Mouse (Mus musculus) midbrain, embryonic 13.5 days (tissue): ENCODE measurements around the gene Pnpla1. TPM values are rescaled to one million over a fixed set of nuclear protein-coding genes. Genes with fewer than 3 reads are reported as not detected.
A peak's percentile ranks its signal among the peaks of the same experiment; 100 is the strongest.

Source experiments
- ATAC-seq: fragments of 200-750 bp; cut with Nextera tagmentation; 2 replicates; pipeline ENCODE4 v1.8.0; 2017; ENCODE audit warnings: mild to moderate bottlenecking, moderate TSS enrichment, moderate library complexity
- H3K27ac ChIP-seq: fragments of 300-500 bp; sonication (generic); 2 replicates; pipeline ENCODE4 v1.5.1; 2015; ENCODE audit warnings: inconsistent platforms, mild to moderate bottlenecking, moderate library complexity
- H3K27me3 ChIP-seq: fragments of 300-500 bp; sonication (generic); 2 replicates; pipeline ENCODE4 v1.6.1; 2015; ENCODE audit warnings: mild to moderate bottlenecking, inconsistent platforms
- H3K36me3 ChIP-seq: fragments of 300-500 bp; sonication (generic); 2 replicates; pipeline ENCODE4 v1.6.1; 2015; ENCODE audit warnings: mild to moderate bottlenecking, inconsistent platforms
- H3K4me1 ChIP-seq: fragments of 300-500 bp; sonication (generic); replicated peaks from 2 replicates; pipeline ENCODE4 v1.6.1; 2015; ENCODE audit warnings: inconsistent platforms
- H3K4me2 ChIP-seq: fragments of 300-500 bp; sonication (generic); replicated peaks from 2 replicates; pipeline ENCODE4 v1.6.1; 2015; ENCODE audit warnings: moderate library complexity, mild to moderate bottlenecking, inconsistent platforms
- H3K4me3 ChIP-seq: fragments of 300-500 bp; sonication (generic); replicated peaks from 2 replicates; pipeline ENCODE4 v1.5.1; 2015; ENCODE audit warnings: mild to moderate bottlenecking, inconsistent platforms
- H3K9ac ChIP-seq: fragments of 300-500 bp; sonication (generic); replicated peaks from 2 replicates; pipeline ENCODE4 v1.6.1; 2015; ENCODE audit warnings: mild to moderate bottlenecking, inconsistent platforms
- H3K9me3 ChIP-seq: fragments of 300-500 bp; sonication (generic); 2 replicates; pipeline ENCODE4 v1.6.1; 2016; ENCODE audit warnings: mild to moderate bottlenecking, inconsistent platforms
- WGBS: fragments of 180-500 bp; shearing (Covaris S2); methylation state at CpG from one replicate; pipeline ENCODE4 v1.1.7; 2015; 5-methylcytosine and 5-hydroxymethylcytosine counted together
- polyA plus RNA-seq: library from polyadenylated mRNA; unstranded; fragments of >200 nt; fragmentation: Nextera tagmentation; extraction: Ambion mirVana; gene quantifications from 2 replicates; pipeline ENCODE4 v1.2.1, GENCODE M21; 2015

The Pnpla1 gene
- polyA plus RNA-seq, 1 experiment from 2014 or later, result not detected

DNA sequence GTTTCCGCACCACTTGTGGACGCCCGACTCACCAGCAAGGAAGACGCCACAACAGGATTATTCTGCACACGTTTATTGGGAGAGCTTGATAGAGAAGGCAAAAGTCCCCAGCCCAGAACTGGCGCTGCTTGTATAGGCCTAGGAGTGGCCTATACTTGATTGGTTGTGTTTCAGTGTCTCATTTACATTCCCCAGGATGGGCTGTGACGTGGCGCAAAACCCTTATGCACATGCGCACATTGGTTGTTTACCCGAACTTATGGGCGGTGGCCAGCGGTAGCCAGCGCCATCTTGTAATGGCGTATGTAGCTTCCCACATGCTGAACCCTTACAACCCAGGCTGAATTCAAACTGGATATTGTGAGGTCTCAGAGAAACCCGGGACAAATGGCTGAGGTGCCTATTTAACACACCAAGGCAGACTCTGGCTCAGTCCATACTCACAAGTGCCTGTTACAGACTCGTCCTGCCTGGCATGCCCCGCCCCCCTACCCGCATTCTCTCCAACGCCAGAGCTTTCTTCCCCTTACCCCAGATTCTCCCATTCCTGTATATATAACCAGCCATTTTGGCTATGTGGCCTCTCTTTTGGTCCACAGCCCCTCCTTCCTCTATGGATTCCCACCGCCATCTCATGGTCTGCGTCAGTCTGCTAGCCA is 37.1 kb downstream of the Pnpla1 start:
- H3K9ac ChIP-seq, result no peak overlapping the region
- H3K27me3 ChIP-seq, result no peaks in the 10 kb centered on the region
- H3K4me1 ChIP-seq, result peaks cover 11% of the 10 kb centered on the region; the same call in 1 of the 2 replicates
- ATAC-seq, result no peak
- WGBS, result 94% methylated on average over 21 of the region's 21 CpGs
- H3K27ac ChIP-seq, result no peak overlapping the region
- H3K4me2 ChIP-seq, result no peak overlapping the region
- 0 out of 2 replicates have a peak, but pooled peaks cover under 1% of the 10 kb centered on the region for H3K9me3 ChIP-seq
- no peaks in the 10 kb centered on the region for H3K36me3 ChIP-seq
- H3K4me3 ChIP-seq, result no peak overlapping the region

DNA sequence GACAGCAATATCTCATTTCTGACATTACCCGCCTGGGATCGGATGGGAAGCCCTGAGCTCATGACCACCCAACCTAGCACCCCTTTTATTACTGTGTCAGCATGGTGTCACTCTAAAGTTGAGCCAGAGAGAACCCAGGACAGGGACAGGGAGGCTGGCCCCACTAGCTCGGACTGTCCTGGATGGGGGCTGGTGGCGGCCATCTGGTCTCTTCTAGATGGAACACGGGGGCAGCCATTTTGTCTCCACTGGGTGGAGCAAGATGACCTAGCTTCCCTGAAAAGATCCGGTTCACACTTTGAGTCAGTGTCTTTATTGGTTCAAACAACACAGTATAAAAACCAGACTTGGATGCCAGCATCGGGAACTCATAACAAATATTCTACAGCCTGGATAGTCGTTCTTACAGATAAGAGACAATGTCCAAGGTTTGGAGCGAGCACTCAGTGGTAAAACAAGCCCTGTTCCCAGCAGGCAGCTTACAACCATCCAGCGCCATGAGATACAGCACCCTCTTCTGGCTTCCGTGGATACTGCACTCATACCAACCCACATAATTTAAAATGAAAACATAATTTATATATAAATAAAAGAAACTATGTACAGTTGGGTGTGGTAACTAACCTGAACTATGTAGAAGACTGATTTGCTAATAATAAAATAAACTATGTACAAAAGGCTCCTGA is 38.0 kb downstream of the Pnpla1 start:
- Histone ChIP-seq H3K9ac (no peak overlapping the region), H3K4me1 (peaks cover 11% of the 10 kb centered on the region; the same call in 1 of the 2 replicates), H3K4me3 (no peak overlapping the region), H3K4me2 (no peak overlapping the region), H3K27me3 (no peaks in the 10 kb centered on the region), H3K36me3 (no peaks in the 10 kb centered on the region), H3K9me3 (no peaks in the 10 kb centered on the region), H3K27ac (no peak overlapping the region)
- no peak for ATAC-seq
- 93% methylated on average over 11 of the region's 11 CpGs for WGBS

DNA sequence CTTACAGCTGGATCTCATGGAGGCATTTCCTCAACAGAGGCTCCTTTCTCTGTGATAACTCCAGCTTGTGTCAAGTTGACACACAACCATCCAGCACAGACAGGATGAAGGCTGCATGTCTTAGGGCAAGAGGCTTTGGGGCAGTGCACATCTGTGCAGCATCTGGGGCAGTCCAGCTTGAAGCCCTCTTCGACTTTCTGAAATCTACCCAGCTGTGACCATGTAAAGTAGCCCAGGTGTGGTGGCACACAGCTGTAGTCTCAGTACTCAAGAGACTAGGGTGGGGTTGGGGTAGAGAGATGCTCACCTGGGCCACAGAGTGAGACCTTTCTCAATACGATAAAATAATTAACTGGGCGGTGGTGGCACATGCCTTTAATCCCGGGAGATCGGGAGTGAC is 39.6 kb downstream of the Pnpla1 start:
- no peak for ATAC-seq
- H3K36me3 ChIP-seq, result no peaks in the 10 kb centered on the region
- WGBS, result 86% methylated on average over 5 of the region's 5 CpGs
- peaks cover 11% of the 10 kb centered on the region; the same call in 1 of the 2 replicates for H3K4me1 ChIP-seq
- no peak overlapping the region for H3K9ac ChIP-seq
- H3K9me3 ChIP-seq, result no peaks in the 10 kb centered on the region
- no peak overlapping the region for H3K4me2 ChIP-seq
- no peak overlapping the region for H3K4me3 ChIP-seq
- no peak overlapping the region for H3K27ac ChIP-seq
- no peaks in the 10 kb centered on the region for H3K27me3 ChIP-seq

DNA sequence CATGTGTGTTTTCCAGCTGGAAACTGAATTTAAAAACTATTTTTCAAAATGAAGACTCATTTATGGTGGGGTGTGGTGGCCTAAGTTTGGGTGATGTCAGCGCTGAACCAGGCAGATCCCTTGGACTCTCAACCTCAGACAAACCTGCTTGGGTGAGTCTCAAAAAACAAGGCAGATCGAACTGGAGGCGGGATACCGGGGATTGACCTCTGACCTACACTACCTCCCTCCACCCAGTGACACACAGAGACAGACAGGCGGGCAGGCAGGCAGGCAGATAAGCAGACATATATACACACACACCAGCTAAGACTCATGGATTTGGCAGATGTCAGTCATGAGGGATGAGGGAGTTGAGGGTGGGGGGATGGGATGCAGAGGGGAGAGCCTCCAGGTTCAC is 40.0 kb downstream of the Pnpla1 start:
- no peak overlapping the region for H3K9ac ChIP-seq
- H3K4me1 ChIP-seq, result peaks cover 11% of the 10 kb centered on the region; the same call in 1 of the 2 replicates
- H3K27me3 ChIP-seq, result no peaks in the 10 kb centered on the region
- WGBS, result 61% methylated on average over 5 of the region's 5 CpGs
- H3K36me3 ChIP-seq, result no peaks in the 10 kb centered on the region
- no peaks in the 10 kb centered on the region for H3K9me3 ChIP-seq
- ATAC-seq, result no peak
- no peak overlapping the region for H3K27ac ChIP-seq
- no peak overlapping the region for H3K4me2 ChIP-seq
- no peak overlapping the region for H3K4me3 ChIP-seq

DNA sequence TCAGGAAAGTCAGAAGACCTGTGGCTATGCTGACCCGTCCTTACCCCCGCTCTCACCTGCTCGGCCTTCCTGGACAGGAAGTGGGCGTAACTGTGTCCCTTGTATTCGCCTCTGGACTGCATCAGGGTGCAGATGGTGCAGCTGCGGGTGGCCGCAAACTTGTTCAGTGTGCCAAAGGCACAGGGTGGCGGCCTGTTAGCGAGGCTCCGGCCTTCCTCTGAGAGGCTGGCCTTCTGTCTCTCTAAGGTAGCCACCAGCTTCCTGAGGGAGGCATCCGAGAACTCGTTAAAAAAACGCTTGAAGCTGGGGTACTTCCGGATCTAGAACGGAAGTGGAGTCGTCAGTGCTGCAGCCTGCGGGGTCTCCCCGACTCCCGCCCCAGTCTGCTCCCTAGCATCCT is 41.2 kb downstream of the Pnpla1 start:
- Histone ChIP-seq H3K4me3 (no peak overlapping the region), H3K9me3 (no peaks in the 10 kb centered on the region), H3K27me3 (no peaks in the 10 kb centered on the region), H3K36me3 (no peaks in the 10 kb centered on the region), H3K27ac (no peak overlapping the region), H3K4me2 (no peak overlapping the region), H3K9ac (no peak overlapping the region), H3K4me1 (peaks cover 15% of the 10 kb centered on the region)
- 83% methylated on average over 19 of the region's 19 CpGs for WGBS
- ATAC-seq, result no peak

DNA sequence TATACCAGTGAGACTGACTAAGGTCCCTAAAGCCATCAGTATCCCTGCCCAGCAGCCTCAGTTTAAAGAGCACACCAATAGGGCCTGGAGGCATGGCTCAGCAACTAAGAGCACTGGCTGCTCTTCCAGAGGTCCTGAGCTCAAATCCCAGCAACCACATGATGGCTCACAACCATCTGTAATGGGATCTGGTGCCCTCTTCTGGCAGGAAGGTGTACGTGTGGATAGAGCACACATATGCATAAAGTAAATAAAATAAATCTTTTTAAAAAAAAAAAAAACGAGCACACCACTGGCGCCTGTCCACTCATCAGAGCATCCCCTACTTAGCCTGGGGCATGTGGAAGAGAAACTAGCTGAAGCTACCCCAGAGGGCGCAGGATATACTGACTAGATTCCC is 43.3 kb downstream of the Pnpla1 start:
- Histone ChIP-seq H3K36me3 (no peaks in the 10 kb centered on the region), H3K27ac (no peak overlapping the region), H3K27me3 (no peaks in the 10 kb centered on the region), H3K4me1 (peaks cover 27% of the 10 kb centered on the region), H3K4me3 (no peak overlapping the region), H3K4me2 (no peak overlapping the region), H3K9me3 (no peaks in the 10 kb centered on the region), H3K9ac (no peak overlapping the region)
- no peak for ATAC-seq
- WGBS, result 71% methylated on average over 4 of the region's 4 CpGs

DNA sequence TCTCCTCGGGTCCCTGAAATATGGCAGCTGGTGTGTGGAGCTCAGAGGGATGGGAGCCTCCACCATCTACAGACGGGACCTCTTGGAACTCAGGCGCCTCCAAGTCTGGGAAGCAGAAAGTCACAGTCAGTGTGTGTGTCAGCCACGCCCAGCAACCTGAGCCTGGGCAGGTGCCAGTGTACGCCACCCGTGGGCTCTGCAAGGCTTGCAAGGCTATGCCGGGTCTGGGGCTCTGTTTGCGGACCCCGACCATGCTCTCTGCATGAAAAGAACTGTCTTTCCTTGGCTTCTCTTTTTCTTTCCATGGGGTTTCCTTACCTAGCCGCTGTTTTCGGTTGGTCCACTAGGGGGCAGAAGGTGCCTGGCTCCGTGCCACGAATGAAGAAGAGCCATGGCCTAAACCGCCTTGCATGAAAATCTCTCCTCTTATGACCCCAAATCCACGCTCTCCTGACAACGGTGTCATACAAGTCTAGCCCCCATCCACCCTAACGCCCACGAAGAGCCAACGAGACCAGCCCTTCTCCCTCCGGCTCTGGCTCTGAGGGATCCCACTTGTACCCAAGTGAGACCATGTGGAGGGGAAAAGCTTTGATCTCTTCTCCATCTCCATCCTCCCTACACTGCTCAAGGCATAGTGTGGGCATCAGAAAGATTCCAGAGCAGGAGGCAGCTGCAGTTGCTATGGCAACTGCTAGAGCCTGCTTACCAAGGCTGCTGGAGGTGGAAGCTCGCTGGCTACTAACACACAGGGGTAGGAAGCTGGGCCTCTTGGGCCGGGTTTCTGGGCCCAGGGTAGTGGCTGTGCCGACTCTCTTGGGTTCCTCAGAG is 46.5 kb downstream of the Pnpla1 start:
- WGBS, result 20% methylated on average over 23 of the region's 23 CpGs

DNA sequence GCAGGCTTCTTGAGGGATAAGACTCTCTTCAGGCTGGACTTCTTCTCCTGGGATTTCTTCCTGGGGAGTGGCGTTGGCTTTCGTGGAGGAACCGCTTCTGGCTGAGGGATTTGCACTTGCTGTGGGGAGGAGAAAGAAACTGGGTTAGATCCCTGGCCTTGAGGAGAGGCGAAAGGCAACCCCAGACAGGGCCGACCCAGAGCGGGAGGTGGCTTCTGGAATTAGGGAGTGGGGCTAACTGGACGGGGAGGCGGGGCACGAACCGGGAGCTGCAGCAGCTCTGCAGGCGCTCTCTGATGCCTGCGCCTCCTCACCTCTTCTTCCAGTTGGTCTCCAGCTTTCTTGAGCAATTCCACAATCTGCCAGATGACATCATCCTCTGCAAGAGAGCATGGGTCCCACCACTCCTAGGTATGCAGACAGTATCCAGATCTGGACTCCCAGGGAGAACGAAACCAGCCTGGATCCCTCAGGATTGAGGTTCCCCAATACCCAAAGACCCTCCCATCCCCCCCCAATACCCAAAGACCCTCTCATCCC is 47.2 kb downstream of the Pnpla1 start:
- peaks cover 14% of the 10 kb centered on the region for H3K27me3 ChIP-seq
- no peaks in the 10 kb centered on the region for H3K9me3 ChIP-seq
- H3K36me3 ChIP-seq, result no peaks in the 10 kb centered on the region
- H3K4me2 ChIP-seq, result peak overlapping the region; percentile 1
- peak; percentile 53 for ATAC-seq
- no peak overlapping the region for H3K4me3 ChIP-seq
- WGBS, result 57% methylated on average over 13 of the region's 13 CpGs
- peaks cover 22% of the 10 kb centered on the region for H3K4me1 ChIP-seq
- 0 out of 2 replicates have a peak overlapping the region, but pooled peaks have one; percentile 20 for H3K9ac ChIP-seq
- H3K27ac ChIP-seq, result peak overlapping the region; percentile 79

More for the DNA sequence above, 46.5 kb downstream of the Pnpla1 start:
- H3K4me3 ChIP-seq, result no peak overlapping the region
- H3K4me1 ChIP-seq, result peaks cover 22% of the 10 kb centered on the region
- no peaks in the 10 kb centered on the region for H3K36me3 ChIP-seq
- peak overlapping the region; percentile 1 for H3K4me2 ChIP-seq
- ATAC-seq, result peak; percentile 94
- H3K27ac ChIP-seq, result peak overlapping the region; percentile 79
- no peaks in the 10 kb centered on the region for H3K9me3 ChIP-seq
- H3K27me3 ChIP-seq, result peaks cover 8% of the 10 kb centered on the region
- 0 out of 2 replicates have a peak overlapping the region, but pooled peaks have one; percentile 20 for H3K9ac ChIP-seq

DNA sequence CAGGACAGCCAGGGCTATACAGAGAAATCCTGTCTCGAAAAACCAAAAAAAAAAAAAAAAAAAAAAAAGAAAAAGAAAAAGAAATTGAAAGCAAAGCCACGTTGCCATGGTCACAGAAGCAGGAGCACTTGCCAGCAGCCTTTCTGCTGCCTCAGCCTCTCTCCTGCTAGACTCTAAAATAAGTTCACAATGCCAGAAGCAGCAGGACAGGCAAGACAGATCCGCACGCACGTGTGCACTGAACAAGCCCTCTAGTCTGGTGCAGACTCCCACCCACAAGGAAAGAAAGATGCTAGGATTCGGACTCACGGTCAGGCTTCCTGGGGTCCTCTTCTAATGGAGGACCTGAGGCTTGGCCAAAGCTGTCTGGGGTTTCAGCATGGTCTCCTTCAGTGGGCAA is 49.7 kb downstream of the Pnpla1 start:
- WGBS, result 66% methylated on average over 6 of the region's 7 CpGs
- no peak overlapping the region for H3K27ac ChIP-seq
- peaks cover 14% of the 10 kb centered on the region for H3K27me3 ChIP-seq

DNA sequence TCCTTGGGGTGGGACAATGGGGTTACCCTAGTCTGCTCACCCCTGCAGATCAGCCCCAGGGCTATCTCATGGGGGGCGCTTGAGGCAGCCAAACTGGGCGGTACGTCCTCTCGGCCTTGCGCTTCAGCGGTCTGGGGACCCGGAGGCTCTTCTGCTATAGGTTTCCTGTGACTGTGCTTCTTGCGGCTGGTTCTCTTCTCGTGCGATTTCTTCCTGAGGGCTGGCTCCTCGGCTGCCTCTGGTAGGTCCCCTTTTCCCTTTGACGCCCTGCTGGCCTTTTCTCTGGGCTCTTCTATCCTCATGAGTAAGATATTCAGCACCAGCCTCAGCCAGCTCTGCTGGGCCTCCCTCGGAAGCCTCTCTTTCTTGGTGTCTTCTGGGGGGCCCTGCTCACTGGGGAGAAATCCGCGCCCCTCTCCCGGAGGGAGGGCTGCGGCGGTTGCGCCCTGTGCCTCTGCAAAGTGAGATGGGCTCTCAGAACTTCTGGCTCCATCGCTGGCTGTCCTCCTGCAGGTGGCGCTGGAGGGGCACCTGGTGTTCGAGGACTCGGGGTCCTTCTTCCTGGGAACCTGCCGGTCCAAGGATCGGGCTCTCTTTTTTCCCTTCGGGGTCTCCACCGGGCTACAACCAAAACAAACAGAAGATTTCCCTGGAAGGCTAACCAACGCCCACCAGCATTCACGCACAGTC is 51.2 kb downstream of the Pnpla1 start:
- no peak overlapping the region for H3K9ac ChIP-seq
- ATAC-seq, result no peak
- peaks cover 19% of the 10 kb centered on the region for H3K4me1 ChIP-seq
- H3K4me3 ChIP-seq, result peak overlapping the region; percentile 19; the same call in 1 of the 2 replicates
- no peaks in the 10 kb centered on the region for H3K36me3 ChIP-seq
- WGBS, result 7% methylated on average over 29 of the region's 29 CpGs
- H3K4me2 ChIP-seq, result peak overlapping the region; percentile 39
- no peaks in the 10 kb centered on the region for H3K9me3 ChIP-seq
- H3K27me3 ChIP-seq, result peaks cover 14% of the 10 kb centered on the region
- H3K27ac ChIP-seq, result no peak overlapping the region

More for the DNA sequence above, 49.7 kb downstream of the Pnpla1 start:
- Histone ChIP-seq H3K4me2 (no peak overlapping the region), H3K9me3 (no peaks in the 10 kb centered on the region), H3K4me1 (peaks cover 22% of the 10 kb centered on the region), H3K4me3 (no peak overlapping the region), H3K9ac (no peak overlapping the region), H3K36me3 (no peaks in the 10 kb centered on the region)
- ATAC-seq, result no peak

DNA sequence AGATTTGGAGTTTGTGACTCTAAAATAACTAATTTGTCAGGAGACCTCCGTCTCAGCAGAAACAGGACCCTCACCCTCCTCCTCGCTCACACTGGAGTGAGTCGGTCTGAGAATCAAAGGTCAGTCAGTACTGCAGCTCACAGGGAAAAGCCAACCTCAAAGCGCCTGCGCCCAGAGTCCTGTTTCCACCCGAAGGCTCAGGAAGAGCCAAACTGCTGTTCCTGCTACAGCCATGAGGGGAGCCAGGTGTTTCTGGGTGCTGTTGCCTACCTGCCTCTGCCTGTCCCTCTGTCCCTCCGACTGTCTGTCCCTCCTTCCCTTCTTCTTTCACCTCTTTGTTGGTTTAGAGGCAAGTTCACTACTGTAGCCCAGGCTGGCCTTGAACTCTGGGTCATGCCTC is 51.9 kb downstream of the Pnpla1 start:
- Histone ChIP-seq H3K9ac (no peak overlapping the region), H3K9me3 (no peaks in the 10 kb centered on the region), H3K4me3 (no peak overlapping the region), H3K27ac (no peak overlapping the region), H3K4me1 (peaks cover 11% of the 10 kb centered on the region), H3K4me2 (no peak overlapping the region), H3K36me3 (no peaks in the 10 kb centered on the region), H3K27me3 (peaks cover 14% of the 10 kb centered on the region)
- WGBS, result 24% methylated on average over 7 of the region's 7 CpGs
- ATAC-seq, result no peak
